Mouse (Mus musculus) cerebellum, postnatal 14 days (tissue): ENCODE results near the gene Thrap3.

Experiments used
- DNase-seq, 2 experiments: peaks; one replicate each; pipeline ENCODE4 v3.0.0; 2021; ENCODE audit warnings: mixed read lengths in 2 of 2

The Thrap3 gene

DNA sequence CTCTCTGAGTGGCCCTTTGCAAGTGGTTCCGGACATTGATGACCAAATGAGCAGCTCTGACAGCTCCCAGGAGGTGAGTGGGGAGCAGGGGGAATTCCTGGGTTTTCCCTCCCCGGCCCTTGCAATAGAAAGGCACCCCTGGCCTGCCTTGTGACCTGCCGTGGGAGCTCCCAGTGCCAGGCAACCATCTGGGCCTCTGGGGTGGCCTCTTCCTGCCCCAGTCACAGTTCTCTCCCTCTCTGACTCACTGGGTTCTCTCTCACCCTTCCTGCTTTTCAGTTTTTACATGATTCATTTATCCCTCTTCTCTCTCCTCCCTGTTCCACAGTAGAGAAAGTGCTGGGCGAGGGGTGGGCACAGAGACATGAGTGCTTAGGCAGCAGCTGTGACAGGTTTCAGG, 64.8 kb downstream of the Thrap3 start:
- no peak for DNase-seq

DNA sequence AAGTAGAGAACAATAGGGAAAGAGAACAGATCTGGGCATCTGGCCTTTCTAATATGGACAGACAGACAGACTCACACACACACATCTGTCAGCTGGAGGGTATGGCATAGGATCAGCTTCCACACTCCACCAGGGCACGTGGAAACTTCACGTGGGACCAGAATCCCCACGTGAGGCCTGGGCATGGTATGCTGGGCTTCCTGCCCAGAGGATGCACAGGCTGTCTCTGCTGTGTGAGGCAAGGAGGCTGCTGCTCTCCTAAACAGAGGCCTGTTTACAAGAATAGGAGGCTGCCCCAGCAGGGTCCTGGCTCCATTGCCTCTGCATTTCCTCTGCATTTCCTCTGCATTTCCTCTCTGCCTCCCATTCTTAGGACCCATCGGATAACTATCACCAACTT, 67.9 kb downstream of the Thrap3 start:
- DNase-seq, result no peak

DNA sequence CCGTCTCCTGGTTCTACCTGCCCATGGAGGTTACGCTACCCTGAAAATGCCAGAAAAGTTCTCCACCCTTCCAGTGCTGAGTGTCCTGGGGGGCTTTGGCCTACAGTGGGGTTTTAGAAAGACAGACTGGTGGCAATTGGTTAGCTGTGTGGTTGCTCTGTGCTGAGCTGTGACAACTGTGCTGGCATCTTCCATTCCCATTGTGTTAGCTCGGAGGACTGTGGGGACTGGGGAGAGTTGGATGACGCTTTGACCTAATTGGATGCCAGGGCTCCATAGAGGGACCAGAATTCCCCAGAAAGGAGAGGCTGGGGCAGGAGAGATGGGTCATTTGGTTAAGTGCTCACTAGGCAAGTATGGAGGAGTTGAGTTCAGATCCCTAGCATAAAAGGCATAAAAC, 68.3 kb downstream of the Thrap3 start:
- no peak for DNase-seq

DNA sequence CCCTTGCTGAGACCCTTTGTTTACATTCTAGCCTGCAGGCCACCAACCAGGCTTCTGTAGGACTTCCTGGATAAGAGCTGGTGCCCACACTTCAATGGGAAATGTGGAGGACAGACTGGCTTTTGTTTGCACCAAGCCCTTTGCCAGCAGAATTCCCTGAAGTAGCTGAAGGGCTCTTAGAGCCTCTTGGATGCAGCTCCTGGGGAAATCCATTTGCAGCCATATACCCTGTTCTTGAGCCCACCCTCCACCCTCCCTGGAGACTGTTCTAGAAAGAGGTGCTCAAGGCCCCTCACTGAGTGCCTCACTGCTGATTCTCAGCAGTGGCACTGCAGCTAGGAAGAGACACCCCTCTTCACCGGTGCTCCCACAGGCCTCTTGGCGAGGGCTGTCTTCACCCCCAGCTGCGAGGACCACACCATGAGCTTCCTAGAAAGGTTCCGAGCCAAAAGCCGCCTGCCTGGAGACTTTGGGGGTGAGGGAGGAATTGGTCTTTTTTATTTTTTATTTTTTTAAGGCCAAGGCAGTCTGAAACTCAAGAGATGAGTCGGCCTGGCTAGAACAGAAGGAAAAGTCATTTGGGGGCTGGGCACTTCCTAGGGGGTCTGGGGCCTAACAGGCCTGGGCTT, 69.8 kb downstream of the Thrap3 start:
- no peak for DNase-seq

DNA sequence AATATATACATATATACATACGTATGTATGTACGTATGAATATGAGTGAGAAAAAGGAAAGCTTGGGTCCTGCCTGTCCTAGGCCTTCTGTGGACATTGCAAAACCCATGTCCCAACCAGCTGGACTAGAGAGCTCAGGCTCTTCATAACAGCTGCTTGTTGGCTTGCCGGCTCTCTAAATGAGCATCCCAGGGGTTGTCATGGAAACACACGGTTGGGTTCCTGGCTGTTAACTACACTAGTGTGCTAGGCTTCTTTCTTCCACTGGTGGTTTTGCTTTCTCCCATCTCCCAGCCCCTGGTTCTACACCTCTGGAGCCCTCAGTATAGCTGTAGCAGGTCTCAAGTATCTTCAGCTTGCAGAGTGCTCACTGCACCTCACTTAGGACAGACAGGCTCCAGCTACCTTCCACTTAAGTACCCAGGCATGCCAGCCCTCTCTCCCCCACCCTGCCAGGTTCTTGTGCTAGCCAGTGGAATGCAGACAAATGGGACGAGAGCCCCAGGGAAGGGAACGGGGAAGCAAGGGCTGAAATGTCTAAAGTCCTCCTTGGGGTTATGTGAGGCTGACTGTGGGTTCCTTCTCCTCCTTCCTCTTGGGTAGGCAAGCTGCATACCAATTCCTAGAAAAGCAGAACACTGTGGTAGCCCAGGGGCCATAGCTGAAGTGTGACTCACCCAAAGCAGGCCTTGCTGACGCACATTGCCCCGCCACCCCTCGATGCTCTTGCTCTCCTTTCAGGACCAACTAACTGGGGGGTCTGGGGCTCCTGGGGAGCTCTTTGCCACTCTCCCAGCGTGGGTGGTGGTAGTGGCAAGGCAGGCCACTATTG, 71.1 kb downstream of the Thrap3 start:
- peak; percentile 76 to 84 for DNase-seq

DNA sequence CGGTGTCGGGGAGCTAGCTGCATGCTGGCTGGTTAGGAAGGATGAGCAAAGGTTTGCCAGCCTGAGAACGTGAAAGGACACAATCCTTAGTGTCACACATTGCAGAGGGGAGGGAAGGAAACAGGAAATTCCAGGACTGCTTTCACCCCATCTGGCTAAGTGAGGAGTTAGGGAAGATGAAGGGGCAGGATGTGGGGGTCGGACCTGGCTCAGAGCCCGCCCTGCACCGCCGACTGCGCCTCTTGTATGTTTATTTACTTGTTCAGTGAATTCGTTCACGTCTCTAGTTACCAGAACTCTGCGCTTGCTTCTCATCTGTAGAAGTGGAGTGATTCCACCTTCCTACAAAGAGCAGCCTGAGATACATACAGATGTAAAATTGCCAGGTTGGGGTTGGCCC, 72.1 kb downstream of the Thrap3 start:
- no peak for DNase-seq

DNA sequence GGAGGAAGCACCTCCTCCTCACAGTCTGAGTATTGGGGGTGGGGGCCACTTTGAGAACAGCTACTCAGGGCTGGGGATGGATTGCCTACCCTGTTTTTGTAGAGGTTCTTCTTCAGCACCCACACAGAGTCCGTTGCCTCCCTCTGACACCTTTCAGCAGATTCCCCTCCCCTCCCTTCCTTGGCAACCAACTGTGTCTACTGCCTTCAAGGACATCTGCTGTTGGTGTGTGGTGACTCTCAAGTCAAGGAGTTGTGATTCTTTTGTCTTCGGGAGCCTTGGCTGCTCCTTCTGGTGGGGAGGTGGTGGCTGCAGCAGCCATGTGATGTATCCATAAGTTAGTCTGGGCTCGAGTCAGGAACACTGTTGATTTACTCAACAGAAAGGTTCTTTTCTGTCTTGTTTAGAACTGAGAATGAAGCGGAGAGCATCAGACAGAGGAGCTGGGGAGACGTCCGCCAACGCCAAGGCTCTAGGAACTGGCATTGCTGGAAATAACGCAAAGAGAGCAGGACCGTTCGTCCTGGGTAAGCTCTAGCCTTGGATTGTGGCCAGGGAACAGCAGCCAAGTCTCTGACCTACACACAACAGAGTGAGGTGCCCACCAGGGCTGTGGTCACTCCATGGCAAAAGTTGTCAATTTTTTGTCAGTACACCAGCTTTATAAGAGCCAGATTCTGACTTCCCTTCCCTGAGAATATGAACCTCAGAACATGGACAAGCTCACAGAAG, 79.1 kb downstream of the Thrap3 start:
- DNase-seq, result peak; percentile 61 to 69

DNA sequence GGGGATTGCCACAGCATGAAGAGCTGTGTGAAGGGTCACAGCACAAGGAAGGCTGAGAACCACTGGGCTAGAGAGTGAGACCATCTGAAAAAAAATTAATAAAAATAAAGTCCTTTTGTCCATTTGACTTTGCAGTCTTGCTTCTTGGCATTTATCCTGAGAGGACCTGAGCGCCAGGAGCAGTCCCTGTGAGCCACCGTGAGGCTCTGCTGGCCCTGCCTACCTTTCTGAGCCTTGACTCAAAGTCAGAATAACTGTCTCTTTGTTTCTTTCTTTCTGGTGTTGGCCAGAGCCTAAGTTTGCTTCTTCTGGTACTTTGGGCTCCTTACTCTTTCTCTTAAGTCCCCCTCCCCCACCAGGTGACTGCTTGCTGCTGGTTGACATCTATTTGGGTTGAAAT, 82.1 kb downstream of the Thrap3 start:
- peak; percentile 56 to 60 for DNase-seq

DNA sequence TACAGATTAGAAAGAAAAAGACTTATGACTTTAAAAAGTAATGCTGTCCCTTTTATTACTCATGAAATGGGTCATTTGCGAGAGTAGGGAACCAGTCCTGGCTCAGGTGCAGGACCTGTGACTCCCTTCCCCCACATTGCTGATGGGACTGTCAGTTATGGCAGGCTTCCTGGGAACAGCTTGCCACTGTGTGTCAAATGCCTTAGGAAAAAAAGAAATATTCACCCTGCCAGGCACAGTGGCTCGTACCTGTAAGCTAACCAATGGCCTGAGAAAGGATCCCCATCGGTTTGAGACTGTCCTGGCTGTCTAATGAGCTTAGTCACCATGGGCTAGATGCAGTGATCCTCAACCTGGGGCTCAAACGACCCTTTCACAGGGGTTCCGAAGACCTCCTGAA, 82.5 kb downstream of the Thrap3 start:
- peak; percentile 85 to 87 for DNase-seq

DNA sequence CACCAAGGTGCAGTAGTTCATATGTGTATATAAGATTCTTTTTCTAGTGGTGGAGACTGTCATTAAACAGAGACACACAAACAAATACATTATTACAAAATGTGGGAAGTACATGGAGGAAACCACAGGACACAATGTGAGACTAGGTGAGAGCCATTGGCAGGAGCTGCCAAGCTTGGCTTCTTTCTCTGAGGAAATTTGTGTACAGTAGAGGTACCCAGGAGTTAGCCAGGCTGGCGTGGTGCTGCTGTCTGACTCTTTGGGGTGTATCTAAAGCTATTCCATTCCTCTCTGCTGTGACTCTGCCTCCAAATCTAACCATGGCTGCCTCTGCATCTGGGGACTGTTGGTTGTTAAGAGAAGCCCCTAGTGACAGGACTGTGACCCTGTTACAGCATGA, 83.5 kb downstream of the Thrap3 start:
- peak; percentile 66 to 75 for DNase-seq

DNA sequence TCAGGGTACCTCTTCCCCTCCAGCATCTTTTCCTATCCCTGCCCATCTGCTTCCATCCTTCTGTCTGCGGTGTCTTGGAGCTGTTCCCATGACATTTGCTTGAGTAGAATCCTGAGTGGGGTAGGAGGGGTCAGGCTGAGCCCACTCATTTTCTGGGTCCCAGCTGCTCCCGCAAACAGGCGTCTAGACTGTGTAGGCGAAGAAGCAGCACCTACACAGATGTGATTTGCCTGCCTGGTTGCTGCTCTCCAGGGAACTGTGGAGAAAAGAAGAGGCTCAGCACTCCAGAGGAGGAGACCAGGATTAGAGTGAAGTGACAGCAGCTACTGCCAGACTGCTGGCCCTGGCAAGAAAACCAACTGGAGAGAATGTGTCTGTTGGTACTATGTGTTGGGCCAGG, 83.9 kb downstream of the Thrap3 start:
- DNase-seq, result peak; percentile 77 to 84

DNA sequence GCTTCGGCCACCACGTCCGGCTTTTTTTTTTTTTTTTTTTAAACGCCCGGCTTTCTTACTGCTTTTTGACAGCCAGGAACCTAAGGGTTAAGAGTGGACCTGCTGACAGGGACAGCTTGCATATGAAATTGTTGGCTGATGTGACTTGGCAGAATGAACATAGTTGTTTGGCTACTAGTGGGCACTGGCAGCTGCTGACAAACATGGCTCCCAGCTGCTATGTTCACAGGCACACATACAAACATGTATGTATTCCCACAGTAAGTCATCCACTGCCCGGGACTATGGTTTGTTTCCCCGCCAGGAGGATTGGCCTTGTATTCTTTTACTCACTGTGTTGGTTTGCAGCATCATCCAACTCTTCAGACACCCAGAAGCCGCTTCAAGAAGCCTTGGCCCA, 85.4 kb downstream of the Thrap3 start:
- peak; percentile 60 to 64 for DNase-seq

DNA sequence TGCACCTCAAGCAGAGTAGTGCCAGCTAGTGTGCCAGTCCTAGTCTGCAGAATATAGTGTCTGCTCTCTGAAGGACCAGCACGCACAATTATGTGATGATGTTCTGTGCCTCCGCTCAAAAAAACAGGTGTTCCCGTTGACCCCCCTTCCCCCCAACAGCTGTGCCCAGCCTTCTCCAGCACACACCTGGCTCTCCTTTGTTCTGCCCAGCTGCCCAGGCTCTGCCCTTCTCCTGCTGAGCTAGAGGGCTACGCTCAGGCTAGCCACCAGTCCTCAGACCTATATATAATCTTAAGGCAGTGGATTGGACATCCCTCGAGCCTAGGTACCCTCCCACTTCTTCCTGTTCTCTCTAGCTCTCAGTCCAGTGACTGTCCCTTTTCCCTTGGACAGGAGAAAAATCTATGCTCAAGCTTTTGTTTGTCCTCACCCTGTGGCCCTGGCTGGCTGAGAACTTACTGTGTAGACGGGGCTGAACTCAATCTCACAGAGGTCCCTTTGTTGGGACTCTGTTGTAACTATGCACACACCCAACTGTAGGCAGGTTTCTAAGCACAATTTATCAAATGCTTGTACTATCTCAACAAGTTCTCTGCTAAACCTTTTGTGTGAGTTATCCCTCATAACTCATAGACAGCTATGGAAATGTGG, 86.6 kb downstream of the Thrap3 start:
- no peak for DNase-seq

DNA sequence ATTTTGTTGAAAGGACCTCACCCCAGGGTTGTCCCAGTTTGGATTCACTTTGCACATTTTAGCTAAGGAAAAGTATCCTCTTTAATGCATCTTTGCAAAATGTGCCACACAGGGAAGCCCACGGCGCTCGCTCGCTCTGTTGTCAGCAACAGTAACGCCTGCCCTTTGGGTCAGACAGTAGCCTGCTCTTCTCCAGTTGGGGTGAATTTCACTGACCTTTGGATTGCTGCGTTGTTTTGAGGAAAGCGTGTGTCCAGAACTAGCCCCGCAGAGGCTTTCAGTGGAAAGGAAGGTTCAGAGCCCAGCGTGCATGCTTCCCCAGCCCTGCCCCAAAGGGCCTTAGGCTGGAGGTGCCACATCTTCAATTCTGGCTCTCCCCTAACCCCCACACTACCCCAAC, 87.1 kb downstream of the Thrap3 start:
- no peak for DNase-seq
